Mouse (Mus musculus): Measurements from ENCODE around the gene Adgrg6. TPM values are rescaled to one million over a fixed set of nuclear protein-coding genes. Genes with fewer than 3 reads are reported as not detected.
A peak's percentile ranks its signal among the peaks of the same experiment; 100 is the strongest.

Adgrg6 gene
- polyA plus RNA-seq, 1 experiment, result 1.9 TPM

- no peak for TF ChIP-seq POLR2A (IDR thresholded peaks at IDR 0.05; ENCODE audit: extremely low read depth, insufficient read depth, low read length)
- no peak for TF ChIP-seq CTCF (IDR thresholded peaks at IDR 0.05; ENCODE audit: extremely low read depth, insufficient read depth, low read length)
- Histone ChIP-seq H3K27ac (ENCODE audit: insufficient read depth, low read length) (no peak overlapping the region), H3K4me3 (ENCODE audit: insufficient read depth, low read length) (no peak overlapping the region), H3K4me1 (ENCODE audit: control insufficient read depth, insufficient read depth, low read length) (no peaks in the 10 kb centered on the region)
These were observed 74.4 kb downstream of the Adgrg6 start for GRCm38 (mm10) chr10:14471039-14471550.

GRCm38 (mm10) chr10:14468623-14469022 is 76.8 kb downstream of the Adgrg6 start:
- no peak overlapping the region for H3K4me3 ChIP-seq (ENCODE audit: insufficient read depth, low read length)
- no peaks in the 10 kb centered on the region for H3K4me1 ChIP-seq (ENCODE audit: control insufficient read depth, insufficient read depth, low read length)
- TF ChIP-seq POLR2A (IDR thresholded peaks at IDR 0.05; ENCODE audit: extremely low read depth, insufficient read depth, low read length) (no peak), CTCF (IDR thresholded peaks at IDR 0.05; ENCODE audit: extremely low read depth, insufficient read depth, low read length) (no peak)
- no peak overlapping the region for H3K27ac ChIP-seq (ENCODE audit: insufficient read depth, low read length)

GRCm38 (mm10) chr10:14463796-14464511 is 81.5 kb downstream of the Adgrg6 start:
- no peaks in the 10 kb centered on the region for H3K4me1 ChIP-seq (ENCODE audit: control insufficient read depth, insufficient read depth, low read length)
- TF ChIP-seq CTCF (IDR thresholded peaks at IDR 0.05; ENCODE audit: extremely low read depth, insufficient read depth, low read length) (no peak), POLR2A (IDR thresholded peaks at IDR 0.05; ENCODE audit: extremely low read depth, insufficient read depth, low read length) (no peak)
- H3K27ac ChIP-seq (ENCODE audit: insufficient read depth, low read length), result no peak overlapping the region
- H3K4me3 ChIP-seq (ENCODE audit: insufficient read depth, low read length), result no peak overlapping the region

GRCm38 (mm10) chr10:14460933-14461514 is 84.4 kb downstream of the Adgrg6 start:
- H3K27ac ChIP-seq (ENCODE audit: insufficient read depth, low read length), result no peak overlapping the region
- TF ChIP-seq POLR2A (IDR thresholded peaks at IDR 0.05; ENCODE audit: extremely low read depth, insufficient read depth, low read length) (no peak), CTCF (IDR thresholded peaks at IDR 0.05; ENCODE audit: extremely low read depth, insufficient read depth, low read length) (no peak)
- no peaks in the 10 kb centered on the region for H3K4me1 ChIP-seq (ENCODE audit: control insufficient read depth, insufficient read depth, low read length)
- H3K4me3 ChIP-seq (ENCODE audit: insufficient read depth, low read length), result no peak overlapping the region

- no peak overlapping the region for H3K27ac ChIP-seq (ENCODE audit: insufficient read depth, low read length)
- no peaks in the 10 kb centered on the region for H3K4me1 ChIP-seq (ENCODE audit: control insufficient read depth, insufficient read depth, low read length)
- TF ChIP-seq POLR2A (IDR thresholded peaks at IDR 0.05; ENCODE audit: extremely low read depth, insufficient read depth, low read length) (no peak), CTCF (IDR thresholded peaks at IDR 0.05; ENCODE audit: extremely low read depth, insufficient read depth, low read length) (no peak)
- H3K4me3 ChIP-seq (ENCODE audit: insufficient read depth, low read length), result no peak overlapping the region
These were observed 85.1 kb downstream of the Adgrg6 start for GRCm38 (mm10) chr10:14460252-14460932.

GRCm38 (mm10) chr10:14459819-14460218 is 85.6 kb downstream of the Adgrg6 start:
- no peak overlapping the region for H3K27ac ChIP-seq (ENCODE audit: insufficient read depth, low read length)
- no peak for TF ChIP-seq POLR2A (IDR thresholded peaks at IDR 0.05; ENCODE audit: extremely low read depth, insufficient read depth, low read length)
- no peak for TF ChIP-seq CTCF (IDR thresholded peaks at IDR 0.05; ENCODE audit: extremely low read depth, insufficient read depth, low read length)
- H3K4me1 ChIP-seq (ENCODE audit: control insufficient read depth, insufficient read depth, low read length), result no peaks in the 10 kb centered on the region
- H3K4me3 ChIP-seq (ENCODE audit: insufficient read depth, low read length), result no peak overlapping the region

- Histone ChIP-seq H3K4me3 (ENCODE audit: insufficient read depth, low read length) (no peak overlapping the region), H3K27ac (ENCODE audit: insufficient read depth, low read length) (no peak overlapping the region), H3K4me1 (ENCODE audit: control insufficient read depth, insufficient read depth, low read length) (no peaks in the 10 kb centered on the region)
- TF ChIP-seq POLR2A (IDR thresholded peaks at IDR 0.05; ENCODE audit: extremely low read depth, insufficient read depth, low read length) (no peak), CTCF (IDR thresholded peaks at IDR 0.05; ENCODE audit: extremely low read depth, insufficient read depth, low read length) (no peak)
These were observed 86.1 kb downstream of the Adgrg6 start for GRCm38 (mm10) chr10:14459330-14459729.

- TF ChIP-seq POLR2A (IDR thresholded peaks at IDR 0.05; ENCODE audit: extremely low read depth, insufficient read depth, low read length), result no peak
- no peak for TF ChIP-seq CTCF (IDR thresholded peaks at IDR 0.05; ENCODE audit: extremely low read depth, insufficient read depth, low read length)
- no peak overlapping the region for H3K27ac ChIP-seq (ENCODE audit: insufficient read depth, low read length)
- H3K4me3 ChIP-seq (ENCODE audit: insufficient read depth, low read length), result no peak overlapping the region
- no peaks in the 10 kb centered on the region for H3K4me1 ChIP-seq (ENCODE audit: control insufficient read depth, insufficient read depth, low read length)
These were observed 91.0 kb downstream of the Adgrg6 start for GRCm38 (mm10) chr10:14454481-14454880.

GRCm38 (mm10) chr10:14451811-14452210 is 93.6 kb downstream of the Adgrg6 start:
- no peaks in the 10 kb centered on the region for H3K4me1 ChIP-seq (ENCODE audit: control insufficient read depth, insufficient read depth, low read length)
- no peak overlapping the region for H3K27ac ChIP-seq (ENCODE audit: insufficient read depth, low read length)
- TF ChIP-seq POLR2A (IDR thresholded peaks at IDR 0.05; ENCODE audit: extremely low read depth, insufficient read depth, low read length) (no peak), CTCF (IDR thresholded peaks at IDR 0.05; ENCODE audit: extremely low read depth, insufficient read depth, low read length) (peak; percentile 21; the same call in 1 of the 2 replicates)
- no peak overlapping the region for H3K4me3 ChIP-seq (ENCODE audit: insufficient read depth, low read length)
